Mouse (Mus musculus): ENCODE measurements around the gene Ccdc18.

Gene Ccdc18

GRCm38 (mm10) chr5:108132441-108133243 is at the start of gene Ccdc18, which contains the start of gene Tmed5:
Gene Ccdc18, plus strand, starts transcription at chr5:108132875.
Gene Tmed5, minus strand, starts transcription at chr5:108132620.
- WGBS, result under 1% methylated on average over 65 of the region's 65 CpGs

DNA sequence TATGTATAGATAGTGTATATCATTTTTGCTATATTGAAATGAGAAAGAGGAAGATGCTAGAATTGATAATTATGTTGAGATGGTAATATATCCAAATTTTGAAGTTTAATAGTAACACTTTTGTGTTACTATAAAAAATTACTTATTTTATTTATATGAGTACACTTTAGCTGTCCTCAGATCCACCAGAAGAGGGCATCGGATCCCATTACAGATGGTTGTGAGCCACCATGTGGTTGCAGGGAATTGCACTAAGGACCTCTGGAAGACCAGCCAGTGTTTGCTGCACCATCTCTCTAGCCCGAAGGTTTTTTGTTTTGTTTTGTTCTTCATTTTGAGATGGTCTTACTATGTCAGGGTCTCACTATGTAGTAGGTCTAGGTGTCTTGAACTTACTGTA is 47.2 kb upstream of the Ccdc18 start:
- 97% methylated on average over 2 of the region's 2 CpGs for WGBS

- WGBS, result 94% methylated on average over 8 of the region's 8 CpGs
Measured at GRCm38 (mm10) chr5:108092731-108093130, 39.9 kb upstream of the Ccdc18 start.

DNA sequence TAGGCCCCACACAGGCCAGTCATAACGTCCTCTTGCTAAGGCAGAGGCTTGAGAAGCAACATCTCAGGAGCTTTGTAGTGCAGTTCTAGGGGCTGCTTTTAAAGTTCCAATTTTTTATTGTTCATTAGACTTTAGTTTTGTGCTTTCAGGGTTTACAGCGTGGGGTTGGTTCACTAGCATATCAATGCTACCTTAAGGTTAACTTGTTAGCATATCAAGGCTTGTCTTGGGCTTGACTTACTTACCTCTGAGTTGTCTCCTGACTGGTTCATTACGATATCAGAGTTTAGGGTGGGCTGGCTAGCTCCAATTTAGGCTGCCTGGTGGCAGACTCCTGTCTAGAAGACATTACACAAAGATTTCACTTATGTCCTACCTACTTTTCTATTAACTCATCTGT is 35.0 kb upstream of the Ccdc18 start:
- WGBS, result 88% methylated on average over 3 of the region's 3 CpGs

DNA sequence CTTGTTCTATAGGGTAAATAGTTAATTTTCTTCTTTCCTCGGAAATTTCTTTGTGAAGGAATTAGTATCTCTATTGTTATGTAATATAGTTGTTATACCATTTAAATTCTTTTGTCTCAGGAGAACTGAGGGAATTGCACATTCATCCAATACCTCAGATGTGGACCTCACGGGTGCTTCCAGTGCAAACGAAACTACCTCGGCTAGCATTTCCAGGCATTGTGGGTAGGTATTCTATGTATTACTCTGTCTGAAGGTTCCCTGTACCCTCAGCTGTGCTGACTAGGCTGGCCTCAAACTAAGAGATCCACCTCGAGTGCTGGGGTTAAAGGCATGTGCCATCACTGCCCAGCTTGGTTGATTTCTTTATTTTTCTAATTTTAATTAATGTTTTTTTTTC is 28.4 kb upstream of the Ccdc18 start:
- 77% methylated on average over 5 of the region's 5 CpGs for WGBS

DNA sequence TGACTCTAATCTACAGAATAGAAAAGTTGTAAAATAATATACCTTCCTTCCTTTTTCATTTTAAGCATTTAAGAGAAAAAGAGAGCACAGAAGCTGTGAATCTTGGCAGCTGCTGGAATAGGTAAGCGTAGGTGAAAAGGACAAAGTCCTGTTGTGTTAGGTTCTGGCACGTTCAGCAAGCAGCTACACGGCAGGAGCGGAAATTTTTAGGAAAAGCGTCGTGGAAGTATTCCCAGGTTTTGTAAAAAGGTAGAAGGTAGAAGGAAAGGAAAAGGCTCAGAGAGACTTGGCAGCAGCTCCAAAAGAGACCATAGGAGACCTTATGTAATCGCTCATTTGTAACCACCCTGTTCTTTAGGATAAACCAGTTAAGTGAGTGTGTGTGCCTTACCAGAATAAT is 23.3 kb upstream of the Ccdc18 start:
- WGBS, result 76% methylated on average over 7 of the region's 7 CpGs

GRCm38 (mm10) chr5:108117693-108118092 is 15.0 kb upstream of the Ccdc18 start:
- 90% methylated on average over 4 of the region's 4 CpGs for WGBS

GRCm38 (mm10) chr5:108120221-108120900 is 12.3 kb upstream of the Ccdc18 start:
- WGBS, result 90% methylated on average over 9 of the region's 9 CpGs

DNA sequence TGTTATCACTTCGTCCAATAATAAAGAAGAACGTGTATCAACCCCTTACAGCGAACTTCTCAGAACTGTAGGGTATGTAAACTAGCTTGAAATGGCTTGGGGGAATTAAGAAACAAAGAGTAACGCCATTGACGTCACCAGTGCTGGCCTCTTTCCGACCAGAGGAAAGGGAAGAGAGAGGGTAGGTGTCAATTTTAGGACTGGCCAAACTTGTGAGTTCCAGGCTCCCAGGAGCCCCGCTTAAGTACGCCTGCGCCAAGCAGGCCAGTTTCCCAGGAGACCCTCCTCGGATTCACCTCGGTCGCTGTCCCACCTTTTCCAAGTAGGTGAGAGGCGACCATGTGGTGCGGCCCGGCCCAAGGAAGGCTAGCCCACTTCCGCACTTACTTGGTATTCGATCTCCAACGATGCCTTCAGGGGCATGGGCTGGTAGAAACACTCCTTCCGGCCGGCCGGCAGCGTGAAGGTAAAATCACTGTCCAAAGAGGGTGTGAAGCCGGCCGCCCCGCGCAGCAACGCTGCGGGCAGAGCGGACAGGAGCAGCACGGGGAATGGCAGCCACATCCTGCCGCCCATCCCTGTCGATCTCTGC is 730 bp upstream of the Ccdc18 start:
- under 1% methylated on average over 32 of the region's 32 CpGs for WGBS

GRCm38 (mm10) chr5:108152592-108152991 is 19.9 kb downstream of the Ccdc18 start:
- 93% methylated on average over 1 of the region's 1 CpGs for WGBS

DNA sequence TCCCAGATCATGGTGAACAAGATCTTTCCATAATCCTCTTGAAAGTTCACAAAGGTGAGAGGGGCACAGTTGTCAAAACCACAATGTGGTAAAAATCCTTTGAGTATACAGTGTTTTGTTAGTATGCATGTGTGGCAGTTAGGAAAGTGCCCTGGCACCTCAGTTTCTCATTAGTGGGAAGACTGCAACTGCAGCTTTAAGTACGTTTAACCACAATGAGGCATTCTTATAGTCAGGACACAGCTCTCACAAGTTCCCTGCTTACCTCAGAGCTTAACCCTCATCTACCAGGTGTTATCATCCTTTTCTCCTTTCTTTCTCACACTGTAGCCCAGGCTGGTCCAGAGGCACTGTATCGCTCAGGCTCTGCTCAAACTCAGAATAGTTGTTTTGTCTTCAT is 28.1 kb downstream of the Ccdc18 start:
- 84% methylated on average over 2 of the region's 2 CpGs for WGBS

DNA sequence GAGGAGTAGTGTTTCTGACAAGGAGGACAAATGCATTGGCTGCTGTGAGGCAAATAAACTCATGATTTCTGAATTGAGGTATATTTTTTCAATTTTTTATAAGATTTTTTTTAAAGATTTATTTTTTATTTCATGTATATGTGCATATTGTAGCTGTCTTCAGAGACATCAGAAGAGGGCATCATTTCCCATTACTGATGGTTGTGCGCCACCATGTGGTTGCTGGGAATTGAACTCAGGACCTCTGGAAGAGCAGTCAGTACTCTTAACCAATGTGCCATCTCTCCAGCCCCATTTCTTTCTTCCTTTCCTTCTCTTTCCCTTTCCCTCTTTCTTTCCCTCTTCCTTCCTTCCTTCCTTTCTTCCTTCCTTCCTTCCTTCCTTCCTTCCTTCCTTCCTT is 31.0 kb downstream of the Ccdc18 start:
- 31% methylated on average over 1 of the region's 1 CpGs for WGBS

- 91% methylated on average over 2 of the region's 2 CpGs for WGBS
Measured at GRCm38 (mm10) chr5:108184050-108184449, 51.4 kb downstream of the Ccdc18 start.

GRCm38 (mm10) chr5:108211512-108211911 is 78.8 kb downstream of the Ccdc18 start:
- 93% methylated on average over 4 of the region's 4 CpGs for WGBS

- 98% methylated on average over 2 of the region's 2 CpGs for WGBS
Measured at GRCm38 (mm10) chr5:108214928-108215327, 82.3 kb downstream of the Ccdc18 start.

DNA sequence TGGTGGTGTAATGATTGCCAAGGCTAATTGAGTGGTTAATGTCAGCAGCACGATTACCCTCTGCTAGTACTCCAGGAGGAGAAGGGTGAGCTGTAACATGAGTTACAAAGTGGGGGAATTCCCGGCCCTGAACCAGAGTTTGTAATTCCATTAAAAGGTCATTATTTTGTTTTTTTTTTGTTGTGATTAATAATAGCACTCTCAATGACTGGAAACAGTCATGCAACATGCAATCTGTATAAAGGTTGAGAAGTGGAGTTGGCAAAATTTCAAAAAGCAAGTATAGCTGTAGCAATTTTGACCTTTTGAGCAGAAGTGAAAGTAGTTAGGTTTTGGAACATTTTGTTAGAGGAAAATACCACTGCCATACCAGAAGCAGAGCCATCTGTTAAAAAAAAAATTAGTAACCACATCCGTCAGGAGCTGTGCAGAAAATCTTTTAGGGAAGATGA is 113.7 kb downstream of the Ccdc18 start:
- 57% methylated on average over 3 of the region's 3 CpGs for WGBS

DNA sequence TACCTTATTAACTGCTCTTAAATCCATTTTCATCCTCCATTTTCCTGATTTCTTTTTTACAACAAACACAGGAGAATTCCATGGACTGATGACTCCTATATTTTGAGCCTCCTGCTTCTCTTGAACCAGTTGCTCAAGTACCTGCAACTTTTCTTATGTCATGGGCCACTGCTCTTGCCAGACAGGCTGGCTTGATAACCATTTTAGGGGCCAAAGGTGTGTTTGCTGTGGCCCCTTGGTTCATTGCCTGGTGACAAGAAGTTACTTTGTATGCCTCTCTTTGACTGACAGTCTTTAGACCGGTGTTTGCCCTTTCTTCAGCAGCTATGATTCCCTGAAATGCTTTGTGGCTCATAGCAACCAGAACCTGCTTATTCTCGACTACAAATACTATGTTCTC is 117.4 kb downstream of the Ccdc18 start:
- 82% methylated on average over 2 of the region's 2 CpGs for WGBS

GRCm38 (mm10) chr5:108255259-108255658 is 122.6 kb downstream of the Ccdc18 start:
- 84% methylated on average over 5 of the region's 5 CpGs for WGBS

DNA sequence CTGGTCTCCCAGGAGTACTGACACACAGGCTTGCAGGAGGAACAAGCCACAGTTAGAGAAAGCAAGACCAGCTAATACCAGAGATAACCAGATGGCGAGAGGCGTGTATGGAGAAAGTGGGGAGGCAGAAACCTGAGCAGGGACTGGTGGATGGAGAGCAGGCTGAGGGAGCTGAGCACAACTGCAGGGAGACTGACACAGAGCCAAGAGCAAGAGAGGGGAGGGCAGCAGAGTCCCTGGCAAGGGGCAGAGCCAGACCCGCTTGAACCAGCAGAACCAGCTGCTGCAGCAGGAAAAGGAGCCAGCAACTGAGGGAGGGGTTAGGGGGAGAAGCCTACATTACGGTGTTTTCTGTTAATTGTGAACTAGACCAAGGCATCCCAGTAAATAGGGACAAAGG is 130.0 kb downstream of the Ccdc18 start:
- 36% methylated on average over 4 of the region's 4 CpGs for WGBS

DNA sequence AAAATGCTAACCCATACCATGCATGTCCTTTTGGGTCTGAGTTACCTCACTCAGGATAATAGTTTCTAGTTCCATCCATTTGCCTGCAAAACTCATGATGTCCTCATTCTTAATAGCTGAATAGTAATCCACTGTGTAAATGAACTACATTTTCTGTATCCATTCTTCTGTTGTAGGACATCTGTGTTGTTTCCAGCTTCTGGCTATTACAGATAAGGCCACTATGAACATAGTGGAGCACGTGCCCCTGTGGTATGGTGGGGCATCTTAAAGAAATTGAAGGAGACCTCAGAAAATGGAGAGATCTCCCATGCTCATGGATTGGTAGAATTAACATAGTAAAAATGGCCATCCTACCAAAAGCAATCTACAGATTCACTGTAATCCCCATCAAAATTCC is 131.1 kb downstream of the Ccdc18 start:
- 76% methylated on average over 1 of the region's 1 CpGs for WGBS

DNA sequence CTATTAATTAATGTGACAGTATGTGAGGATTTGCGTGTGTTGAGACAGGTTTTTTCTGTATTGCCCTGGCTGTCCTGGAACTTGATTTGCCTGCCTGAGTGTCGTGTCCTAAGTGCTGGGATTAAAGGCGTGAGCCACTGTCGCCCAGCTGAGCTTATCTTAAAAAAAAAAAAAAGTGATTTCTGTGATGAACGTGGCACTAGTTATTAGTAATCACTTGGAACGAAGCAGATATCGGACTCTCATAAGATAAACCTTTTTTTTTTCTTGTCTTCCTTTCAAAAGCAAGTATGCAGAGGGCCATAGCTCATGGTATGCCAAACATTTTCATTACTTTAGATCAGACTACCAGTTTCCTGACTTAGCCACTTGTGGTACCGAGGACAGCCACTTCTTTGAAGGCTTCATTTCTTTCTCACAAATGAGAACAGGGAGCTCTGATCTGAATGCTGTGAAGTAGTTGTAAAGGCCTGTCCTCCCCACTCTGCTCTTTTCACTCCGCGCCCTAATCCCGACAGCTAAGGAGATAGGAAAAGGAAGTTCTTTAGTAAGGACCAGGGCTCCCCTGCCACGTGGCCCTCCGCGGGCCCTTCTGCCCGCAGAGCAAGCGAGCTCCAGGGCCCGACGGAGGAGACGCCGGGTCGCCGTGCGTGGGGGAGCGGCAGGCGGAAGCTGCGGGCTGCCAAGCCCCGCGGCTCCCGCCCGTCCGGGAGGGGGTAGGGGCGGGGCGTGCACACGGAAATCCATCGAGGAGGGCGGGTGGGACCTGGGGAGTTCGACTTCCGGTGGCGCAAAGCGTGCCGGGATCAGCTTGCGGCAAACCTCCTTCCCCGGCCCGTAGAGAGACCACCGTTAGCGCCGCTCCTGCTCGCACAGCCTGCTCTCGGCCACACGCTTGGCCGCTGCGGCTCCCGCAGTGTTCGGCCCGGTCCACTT is 135.7 kb downstream of the Ccdc18 start, which contains the start of gene Dr1:
Gene Dr1, plus strand, starts transcription at position 771 of the 936 bp plus-strand sequence.
- 2% methylated on average over 55 of the region's 55 CpGs for WGBS

Data from cerebral cortex, adult 2 months (tissue).